Mouse (Mus musculus) right cerebral cortex, postnatal 25 days (tissue): ENCODE measurements around the gene Phf23.
"Not testable (repeated sequence)": the region's sequence is repeated elsewhere in the genome, so short reads cannot be mapped to it uniquely, and the experiment has no call there.

Experiments used
- DNase-seq: peaks from one replicate; pipeline ENCODE4 v3.0.0; 2022

Gene Phf23

DNA sequence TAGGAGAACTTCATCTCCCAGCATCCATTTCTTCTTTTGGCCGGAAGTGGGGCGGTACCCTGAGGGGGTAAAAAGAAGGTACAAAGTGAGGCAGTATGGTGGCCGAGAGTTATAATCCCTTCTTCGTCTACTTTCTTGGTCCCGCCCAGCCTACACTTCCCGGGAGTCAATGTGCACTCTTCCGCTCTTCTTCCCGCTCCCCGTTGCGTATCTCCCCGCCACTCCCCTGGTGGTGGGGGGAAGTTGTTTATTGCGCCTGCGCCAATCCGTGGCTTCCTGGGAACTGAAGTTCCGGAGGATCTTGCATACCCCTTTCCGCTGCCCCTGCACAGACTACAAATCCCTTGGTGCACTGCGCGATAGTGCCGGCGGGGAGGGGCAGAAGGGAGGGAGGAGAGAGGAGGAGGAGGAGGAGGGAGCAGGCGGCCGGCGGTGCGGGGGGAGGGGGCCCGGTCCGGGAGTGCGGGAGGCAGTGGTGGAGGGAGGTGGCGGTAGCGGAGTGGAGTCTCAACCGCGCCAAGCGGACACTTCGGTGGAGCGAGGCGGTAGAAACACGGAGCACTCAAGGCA, at the start of gene Phf23:
Phf23 (plus strand) TSS at position 387 of the 570 bp plus-strand sequence.
- DNase-seq = peak; percentile 97

DNA sequence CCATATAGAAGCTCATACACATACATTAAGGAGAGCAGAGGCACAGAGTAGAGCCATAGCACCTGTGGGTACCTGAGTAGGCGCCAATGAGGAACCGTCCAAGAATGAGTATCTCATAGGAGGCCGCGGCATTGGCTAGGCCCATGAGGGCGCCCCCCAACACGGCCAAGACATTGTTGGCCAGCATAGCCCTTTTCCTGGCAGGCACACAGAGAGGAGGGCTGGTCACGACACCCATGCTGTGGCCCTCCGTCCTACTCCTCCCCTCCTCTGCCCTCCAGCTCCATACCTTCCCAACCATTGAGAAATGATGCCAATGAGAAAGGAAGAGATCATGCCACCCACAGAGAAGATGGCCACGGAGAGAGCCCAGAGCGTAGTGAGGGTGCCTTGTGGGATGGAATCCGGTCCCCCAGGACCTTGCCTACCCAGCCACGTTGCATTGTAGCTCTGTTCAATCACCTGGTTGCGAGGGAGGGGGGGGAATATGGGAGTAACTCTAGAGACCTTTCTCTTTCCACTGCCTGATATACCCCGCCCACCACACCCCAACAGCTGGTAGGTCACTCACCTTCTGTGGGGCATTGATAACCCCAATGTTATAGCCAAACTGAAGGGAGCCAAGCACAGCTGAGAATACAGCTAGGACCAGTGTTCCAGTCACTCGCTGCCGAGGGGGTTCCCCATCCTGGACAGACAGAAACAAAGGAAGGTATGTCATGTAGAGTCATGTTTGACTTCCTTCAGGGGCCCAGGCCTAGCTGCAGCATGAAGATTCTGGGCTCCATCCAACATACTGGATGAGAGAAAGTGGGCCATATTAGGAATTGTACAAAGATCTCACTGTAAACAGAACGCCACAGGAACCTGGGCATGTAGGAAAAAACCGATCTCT, 49.3 kb upstream of the Phf23 start:
- DNase-seq = no peak

DNA sequence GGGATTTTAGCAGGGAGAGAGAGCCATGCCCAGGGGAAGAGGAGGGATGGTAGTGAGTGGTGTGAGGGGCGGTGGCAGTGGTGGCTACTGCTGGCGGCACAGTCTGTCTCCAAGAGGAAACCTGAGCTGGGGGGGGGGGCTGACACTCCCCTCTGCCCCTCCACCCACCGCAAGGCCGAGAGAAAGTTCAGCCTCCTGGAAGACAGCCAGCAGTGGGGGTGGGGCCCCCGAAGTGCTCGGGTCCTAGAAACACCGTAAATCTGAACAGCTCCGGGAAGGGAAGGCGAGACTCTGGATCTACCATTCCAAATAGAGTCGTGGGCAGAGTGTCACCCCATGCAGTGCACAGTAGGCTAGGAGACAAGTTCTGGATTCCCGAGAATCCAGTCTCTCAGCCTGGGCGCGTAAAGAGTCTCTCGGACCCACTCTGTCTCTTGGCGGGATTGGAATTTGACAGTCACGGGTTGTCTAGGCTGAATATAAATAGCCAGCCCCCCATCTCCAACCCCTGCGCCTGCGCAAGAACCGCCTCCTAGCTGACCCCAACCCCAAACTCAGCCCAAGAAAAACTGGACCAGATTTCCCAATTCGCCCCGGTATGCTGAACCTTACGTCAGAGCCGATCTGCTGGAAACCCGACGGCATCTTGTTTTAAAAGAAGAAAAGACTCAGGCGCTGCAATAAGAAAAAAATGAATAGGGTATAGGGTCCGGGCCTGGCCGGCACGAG, 48.1 kb upstream of the Phf23 start:
- DNase-seq = no peak

DNA sequence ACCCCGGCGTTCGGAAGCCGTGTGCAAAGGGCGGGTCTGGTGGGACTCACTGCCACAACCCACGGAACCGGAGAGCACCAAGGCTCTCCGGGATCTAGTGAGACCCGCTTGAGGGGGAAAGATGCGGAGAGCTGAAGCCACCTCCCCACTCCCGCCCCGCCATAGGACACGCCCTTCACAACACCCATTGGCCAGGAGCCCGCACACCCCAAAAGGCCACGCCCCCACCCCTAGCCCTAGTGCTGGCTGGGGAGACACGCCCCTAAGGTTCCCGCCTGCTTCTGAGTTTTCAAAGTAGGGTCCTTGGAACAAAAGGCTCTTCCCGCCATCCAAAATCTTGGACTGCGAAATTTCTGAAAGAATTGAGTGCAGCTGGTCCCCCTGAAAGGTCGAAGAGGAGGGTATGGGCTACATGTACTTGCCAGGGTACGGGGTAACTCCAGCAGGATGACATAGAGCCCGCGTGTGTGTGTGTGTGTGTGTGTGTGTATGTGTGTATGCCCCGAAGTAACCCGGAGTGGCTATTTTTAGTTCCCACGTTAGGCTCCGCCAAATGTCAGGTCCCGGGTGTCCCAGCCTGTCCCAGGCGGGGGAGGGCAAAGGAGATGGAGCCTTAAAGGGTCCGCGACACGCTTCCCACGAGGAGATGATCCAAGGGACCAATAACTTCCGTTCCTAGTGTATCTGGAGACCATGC, 47.4 kb upstream of the Phf23 start, which contains the start of gene Slc2a4:
Slc2a4 (minus strand) TSS at position 123 of the 697 bp plus-strand sequence.
- no peak for DNase-seq

DNA sequence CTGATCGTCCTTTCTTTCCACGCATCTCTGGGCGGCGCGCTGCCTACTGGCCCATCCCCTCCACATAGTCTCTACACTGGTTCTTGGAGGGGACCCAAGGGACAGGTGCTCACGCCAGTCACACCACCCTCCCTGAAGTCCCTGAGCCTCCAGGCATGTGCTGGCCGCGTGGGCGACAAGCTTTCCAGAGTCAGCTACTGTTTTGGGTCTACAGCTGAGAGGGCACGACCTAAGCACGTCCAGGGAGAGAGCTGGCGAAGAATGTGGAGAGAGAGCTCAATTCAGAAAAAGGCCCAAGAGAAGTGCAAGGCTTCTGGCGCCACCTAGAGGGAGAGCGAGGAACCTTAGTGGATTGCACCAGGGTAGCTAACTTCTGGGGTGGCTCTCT, 46.8 kb upstream of the Phf23 start:
- peak; percentile 40 for DNase-seq

DNA sequence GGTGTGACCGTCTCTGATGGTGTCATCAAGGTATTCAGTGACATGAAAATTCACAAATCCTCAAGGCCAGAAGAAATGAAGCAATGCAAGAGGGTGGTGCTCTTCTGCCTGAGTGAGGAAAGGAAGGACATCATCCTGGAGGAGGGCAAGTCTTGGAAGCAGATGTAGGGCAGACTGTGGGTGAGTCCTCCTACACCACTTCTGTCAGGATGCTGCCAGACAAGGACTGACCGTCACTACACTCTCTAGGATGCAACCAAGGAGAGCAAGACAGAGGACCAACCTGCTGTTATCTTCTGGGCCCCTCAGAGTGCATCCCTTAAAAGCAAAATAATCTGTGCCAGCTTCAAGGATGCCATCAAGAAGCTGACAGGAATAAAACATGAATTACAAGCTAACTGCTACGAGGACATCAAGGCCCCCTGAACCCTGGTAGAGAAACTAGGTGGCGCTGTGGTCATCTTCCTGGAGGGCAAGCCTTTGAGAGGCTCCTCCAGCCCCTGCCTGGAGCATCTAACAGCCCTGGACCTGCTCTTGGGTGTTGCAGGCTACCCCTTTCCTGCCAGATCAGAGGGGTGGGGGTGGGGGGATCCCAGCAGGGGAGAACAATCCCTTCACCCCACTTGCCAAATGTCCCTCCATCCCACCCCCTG, 44.6 kb upstream of the Phf23 start:
- DNase-seq = no peak

DNA sequence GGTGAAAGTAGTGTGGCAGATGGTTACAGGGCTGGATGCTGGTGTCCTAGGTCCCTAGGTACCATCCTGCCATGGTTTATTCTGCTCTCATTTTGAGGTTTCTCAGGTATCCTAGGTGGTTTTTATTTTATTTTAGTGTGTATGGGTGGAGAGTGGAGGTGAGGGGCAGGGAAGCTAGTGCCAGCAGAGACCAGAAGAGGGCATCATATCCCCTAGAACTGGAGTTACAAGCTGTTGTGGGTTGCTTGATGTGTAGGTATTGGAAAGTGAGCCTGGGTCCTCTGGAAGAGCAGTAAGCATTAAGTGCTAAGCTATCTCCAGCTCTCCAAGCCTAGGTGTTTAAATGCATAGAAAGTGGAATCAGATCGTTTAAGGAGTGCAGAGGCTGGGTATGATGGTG, 43.3 kb upstream of the Phf23 start:
- no peak for DNase-seq

DNA sequence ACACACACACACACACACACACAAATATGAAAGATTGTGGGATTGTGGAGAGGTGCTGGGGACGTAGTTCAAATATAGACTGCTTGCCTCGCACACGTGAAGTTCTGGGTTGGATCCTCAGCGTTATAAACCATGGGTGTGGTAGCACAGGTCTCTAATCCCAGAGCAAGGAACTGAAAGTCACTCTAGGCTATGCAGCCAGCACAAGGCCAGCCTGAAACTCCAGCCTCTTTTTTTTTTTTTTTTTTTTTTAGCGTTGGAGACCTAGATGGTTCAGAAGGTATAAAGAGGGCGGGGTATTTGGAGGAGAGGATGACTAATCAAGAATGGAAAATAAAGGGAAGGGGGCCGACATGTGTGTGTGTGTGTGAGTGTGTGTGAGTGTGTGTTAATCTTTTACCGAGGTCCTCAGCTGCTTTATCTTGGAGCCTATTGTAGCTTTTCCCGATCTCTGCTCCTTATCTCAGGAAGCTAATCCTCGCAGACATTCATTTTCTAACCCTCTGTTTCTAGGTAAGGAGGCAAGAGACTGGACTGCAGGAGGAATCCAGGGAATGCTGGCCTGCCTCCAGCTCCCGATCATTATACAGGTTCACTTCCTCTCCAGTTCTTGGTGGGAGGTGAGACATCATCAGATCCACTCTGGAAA, 42.2 kb upstream of the Phf23 start:
- DNase-seq = no peak

DNA sequence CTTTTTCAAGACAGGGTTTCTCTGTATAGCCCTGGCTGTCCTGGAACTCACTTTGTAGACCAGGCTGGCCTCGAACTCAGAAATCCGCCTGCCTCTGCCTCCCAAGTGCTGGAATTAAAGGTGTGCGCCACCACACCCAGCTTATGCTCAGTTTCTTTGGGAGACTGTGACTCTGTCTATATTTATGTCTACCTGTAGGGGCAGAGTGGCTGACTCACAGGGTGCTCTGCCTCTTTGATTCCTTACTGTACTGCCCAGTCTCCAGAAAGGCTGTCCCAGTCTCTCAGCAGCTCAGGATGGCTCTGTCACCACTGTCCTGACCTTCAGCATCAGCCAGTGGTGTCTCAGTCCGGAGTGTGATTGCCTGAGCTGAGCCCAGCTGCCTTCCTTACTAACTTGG, 40.0 kb upstream of the Phf23 start:
- DNase-seq = not testable (repeated sequence)

DNA sequence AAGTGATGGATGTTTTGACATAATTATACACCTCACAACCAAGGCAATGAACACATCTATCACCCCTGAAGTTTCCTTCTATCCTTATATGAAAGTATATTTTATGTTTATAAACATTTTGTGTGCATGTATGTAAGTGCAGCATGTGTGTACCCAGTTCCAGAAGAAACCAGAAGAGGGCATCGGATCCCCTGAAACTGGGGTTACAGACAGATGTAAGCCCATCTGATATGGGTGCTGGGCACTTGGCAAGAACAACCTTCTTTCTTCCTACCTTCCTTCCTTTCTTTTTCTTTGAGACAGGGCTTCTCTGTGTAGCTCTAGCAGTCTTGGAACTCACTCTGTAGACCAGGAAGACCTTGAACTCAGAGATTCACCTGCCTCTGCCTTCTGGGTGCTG, 39.4 kb upstream of the Phf23 start:
- no peak for DNase-seq

DNA sequence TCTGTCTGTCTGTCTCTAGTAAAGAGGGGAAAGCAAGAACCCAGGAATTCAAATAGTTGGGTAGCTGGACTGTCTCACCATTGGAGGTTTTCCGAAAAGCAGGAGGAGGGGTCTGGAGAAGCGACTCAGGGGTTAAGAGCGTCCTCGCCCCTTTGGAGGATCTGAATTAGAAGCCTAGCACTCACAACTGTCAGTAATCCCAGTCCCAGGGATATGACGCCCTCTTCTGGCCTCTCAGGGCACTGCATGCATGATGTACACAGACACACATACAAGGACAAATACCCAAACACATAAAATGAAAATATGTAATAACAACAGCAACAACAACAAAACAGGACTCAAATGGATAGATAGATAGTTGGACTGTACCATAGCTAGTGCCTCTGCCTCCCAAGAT, 35.0 kb upstream of the Phf23 start:
- no peak for DNase-seq

DNA sequence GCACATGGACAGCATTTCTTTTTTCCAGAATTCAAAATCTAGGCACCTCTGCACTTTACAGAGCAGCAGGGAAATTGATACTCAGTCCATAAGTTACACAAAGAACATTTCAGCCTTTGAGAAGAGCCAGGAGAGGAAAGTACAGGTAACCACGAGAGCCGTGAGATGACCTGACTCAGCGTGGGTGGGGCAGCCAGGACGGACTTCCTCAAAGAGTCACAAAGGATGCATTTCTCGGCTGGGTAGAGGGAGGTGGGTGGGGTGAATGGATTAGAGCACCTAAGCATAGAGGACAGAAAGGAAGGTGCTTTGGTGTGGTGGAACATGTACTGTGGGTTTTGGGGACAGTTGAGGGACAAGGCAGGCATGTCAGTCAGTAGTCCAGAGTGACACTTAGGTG, 33.7 kb upstream of the Phf23 start:
- no peak for DNase-seq

DNA sequence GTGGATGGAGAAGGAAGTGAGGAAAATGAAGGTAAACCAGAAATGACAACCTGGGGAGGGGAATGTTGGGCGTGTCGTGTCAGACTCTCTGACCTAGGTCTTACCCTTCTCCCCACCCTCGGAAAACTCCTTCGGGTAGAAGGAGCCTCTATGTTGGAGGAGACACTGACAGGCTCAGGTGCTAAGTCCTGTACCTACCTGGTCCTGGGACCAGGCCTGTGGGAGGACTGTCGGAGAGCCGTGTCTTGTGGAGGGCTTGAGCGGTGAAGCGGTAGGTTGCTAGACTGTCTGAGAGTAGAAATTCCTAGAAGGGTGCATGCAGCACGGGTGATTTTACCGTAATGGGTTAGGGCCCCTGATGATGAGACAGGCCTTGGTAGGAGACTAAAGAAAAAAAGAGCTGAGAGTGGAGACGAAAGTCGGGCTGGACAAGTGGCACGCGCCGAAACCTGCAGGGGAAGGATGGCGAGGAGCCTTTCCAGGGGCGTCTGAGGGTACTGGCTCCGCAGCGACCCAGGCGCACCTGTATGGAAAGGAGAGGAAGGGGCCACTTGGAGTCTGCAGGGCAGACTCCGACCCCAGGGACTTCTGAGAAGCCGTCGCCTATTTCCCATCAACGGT, 30.8 kb upstream of the Phf23 start, which contains the start of gene Cldn7:
Cldn7 (plus strand) TSS at position 130 of the 621 bp plus-strand sequence.
- DNase-seq = no peak

DNA sequence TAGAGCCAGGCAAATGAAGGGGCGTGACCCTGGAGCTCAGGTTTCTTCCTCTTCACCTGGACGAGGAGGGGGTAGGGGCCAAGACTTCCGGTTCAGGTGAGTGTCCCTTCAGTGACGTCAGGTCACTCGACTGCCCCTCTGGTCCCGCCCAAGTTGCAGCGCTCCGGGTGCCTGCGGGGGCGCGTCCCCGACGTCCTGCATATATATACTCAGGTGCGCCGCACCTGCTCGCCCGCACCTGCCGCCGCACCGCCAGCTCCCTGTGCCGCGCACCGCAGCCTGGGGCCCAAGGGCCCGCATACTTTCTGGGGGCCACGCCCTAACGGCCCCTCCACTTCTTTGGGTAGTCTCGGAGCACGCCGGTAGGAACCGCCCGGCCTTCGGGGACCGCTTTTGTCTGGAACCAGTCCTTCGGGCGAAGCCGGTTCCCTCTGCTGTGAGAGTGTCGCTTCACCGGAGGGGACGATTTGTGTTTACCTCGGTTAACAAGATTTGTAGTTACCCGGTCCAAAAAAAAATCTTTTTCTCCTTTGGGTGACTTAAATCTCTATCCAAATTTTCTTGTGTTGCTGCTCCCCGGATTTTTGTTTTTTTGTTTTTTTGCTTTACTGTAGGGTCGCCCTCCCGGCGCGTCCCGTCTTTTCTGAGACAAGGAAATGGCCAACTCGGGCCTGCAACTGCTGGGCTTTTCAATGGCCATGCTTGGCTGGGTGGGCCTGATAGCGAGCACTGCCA, 30.1 kb upstream of the Phf23 start:
- no peak for DNase-seq

DNA sequence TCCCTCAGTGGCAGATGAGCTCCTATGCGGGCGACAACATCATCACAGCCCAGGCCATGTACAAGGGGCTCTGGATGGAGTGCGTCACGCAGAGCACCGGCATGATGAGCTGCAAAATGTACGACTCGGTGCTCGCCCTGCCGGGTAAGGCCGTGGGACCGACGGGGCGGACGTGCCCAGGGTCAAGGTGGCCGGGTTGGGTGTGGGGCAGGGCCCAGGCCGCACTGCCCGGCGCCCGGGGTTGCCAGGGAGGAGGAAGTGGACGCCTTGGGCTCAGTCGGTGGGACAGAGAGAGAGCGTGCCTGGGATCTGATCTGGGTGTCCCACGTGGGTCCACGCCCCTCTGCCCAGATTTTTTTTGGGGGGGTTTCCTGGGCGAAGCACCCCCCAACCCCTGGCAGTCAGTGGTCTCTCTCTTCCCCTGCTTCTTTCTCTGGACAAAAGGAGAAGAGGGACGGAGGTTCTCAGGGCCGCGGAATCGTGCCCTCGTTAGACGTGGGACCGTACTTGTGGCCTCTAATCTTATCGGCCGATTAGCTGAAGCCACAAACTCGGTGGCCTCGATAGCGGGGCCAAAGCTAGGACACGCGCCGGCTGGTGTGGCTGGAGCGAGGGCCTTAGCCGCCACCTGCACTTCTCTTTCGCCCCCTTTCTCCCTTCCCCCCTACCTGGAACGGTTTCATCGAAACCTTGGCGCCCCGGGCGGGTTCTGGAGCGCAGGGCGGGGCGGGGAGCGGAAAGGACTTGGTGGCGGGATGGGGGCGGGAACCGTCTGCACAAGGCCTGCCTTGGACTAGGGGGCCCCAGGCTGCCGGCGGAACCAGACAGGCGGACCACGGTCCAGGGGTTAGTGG, 29.3 kb upstream of the Phf23 start:
- no peak for DNase-seq

DNA sequence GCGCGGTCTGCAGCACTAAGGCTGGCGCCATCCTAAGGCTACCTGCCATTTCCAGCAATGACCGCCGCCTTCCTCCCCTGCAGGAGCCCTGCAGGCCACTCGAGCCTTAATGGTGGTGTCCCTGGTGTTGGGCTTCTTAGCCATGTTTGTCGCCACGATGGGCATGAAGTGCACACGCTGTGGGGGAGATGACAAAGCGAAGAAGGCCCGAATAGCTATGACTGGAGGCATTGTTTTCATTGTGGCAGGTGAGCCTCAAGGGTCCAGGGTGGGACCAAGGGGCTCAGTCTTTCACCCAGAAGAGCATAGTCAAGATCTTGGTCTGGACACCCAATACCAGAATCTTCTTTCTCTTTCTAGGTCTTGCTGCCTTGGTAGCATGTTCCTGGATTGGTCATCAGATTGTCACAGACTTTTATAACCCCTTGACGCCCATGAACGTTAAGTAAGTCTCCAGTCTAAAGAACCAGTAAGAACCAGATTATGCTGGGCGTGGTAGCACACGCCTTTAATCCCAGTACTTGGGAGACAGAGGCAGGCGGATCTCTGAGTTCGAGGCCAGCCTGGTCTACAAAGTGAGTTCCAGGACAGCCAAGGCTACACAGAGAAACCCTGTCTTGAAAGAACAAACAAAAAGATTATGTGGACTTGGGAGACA, 28.6 kb upstream of the Phf23 start:
- DNase-seq = no peak

DNA sequence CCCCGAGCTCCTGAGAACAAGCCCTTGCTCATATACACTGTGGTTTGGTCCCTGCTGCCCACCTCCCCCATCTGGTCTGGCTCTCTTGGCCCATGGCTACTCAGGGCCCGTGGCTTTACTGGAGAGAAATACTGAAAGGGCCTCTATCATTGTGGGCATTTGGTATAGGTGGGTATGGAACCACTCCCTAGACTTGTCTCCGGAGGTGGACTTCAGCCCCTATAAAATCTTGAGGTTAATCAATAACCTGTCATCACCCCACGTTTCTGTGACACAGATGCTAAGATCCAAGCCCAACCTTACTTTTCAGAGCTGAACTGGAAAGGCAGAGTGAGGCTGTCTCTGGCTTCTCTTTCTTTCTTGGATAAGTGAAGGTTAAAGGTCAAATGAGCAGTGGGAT, 26.8 kb upstream of the Phf23 start:
- no peak for DNase-seq

DNA sequence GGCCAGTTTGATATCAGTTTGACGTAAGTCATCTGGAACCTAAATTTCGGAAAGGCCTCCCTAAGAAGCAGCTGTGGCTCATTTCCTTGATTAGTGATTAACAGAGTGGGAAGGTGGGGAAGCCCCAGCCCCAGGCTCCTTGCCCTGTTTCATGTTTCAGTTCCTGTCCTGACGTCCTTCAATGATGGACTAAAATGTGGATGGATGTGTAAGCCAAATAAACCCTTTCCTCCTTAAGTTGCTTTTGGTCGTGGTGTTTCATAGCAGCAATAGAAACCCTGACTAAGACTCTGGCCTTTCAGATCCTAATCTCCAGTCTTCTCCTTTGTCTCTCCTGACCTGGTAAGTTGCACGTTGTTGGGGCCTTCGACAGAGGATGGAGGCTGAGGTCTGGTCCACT, 25.4 kb upstream of the Phf23 start:
- DNase-seq = no peak

DNA sequence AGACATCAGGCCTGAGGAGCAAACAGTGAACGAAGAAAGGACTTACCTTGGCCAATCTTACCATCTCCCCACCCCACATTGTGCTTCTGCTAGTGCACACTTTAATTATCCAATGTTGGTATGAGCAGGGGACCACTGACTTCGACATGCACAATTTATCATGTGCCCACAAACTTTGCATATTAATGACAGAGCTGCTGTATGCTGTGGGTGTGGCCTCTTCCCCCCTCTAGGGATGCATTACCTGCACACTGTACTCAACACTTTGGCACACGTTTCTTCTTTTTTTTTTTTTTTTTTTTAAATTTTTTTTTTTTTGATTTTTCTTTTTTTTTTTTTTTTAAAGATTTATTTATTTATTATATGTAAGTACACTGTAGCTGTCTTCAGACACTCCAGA, 24.8 kb upstream of the Phf23 start:
- no peak for DNase-seq
